Mouse (Mus musculus) brain, embryonic 14.5 days (tissue): ENCODE measurements around the gene Gm49776. TPM values are rescaled to one million over a fixed set of nuclear protein-coding genes. Genes with fewer than 3 reads are reported as not detected.

Experiments
- DNase-seq: peaks from one replicate; pipeline ENCODE4 v3.0.0-alpha.2; 2011; ENCODE audit warnings: low read depth
- CTCF ChIP-seq: fragments of 200-500 bp; IDR thresholded peaks from 2 replicates; pipeline ENCODE4 v1.5.1; 2012; ENCODE audit warnings: inconsistent platforms, mild to moderate bottlenecking, moderate library complexity, borderline replicate concordance; ENCODE audit not compliant: insufficient read depth, insufficient read length; ENCODE audit errors: extremely low read depth
- POLR2A ChIP-seq: fragments of 200-500 bp; IDR thresholded peaks from 2 replicates; pipeline ENCODE4 v1.6.1; 2012; ENCODE audit warnings: mild to moderate bottlenecking, inconsistent platforms, borderline replicate concordance; ENCODE audit not compliant: poor library complexity, insufficient read depth, insufficient read length, severe bottlenecking; ENCODE audit errors: extremely low read depth
- polyA plus RNA-seq: library from polyadenylated mRNA; depleted of rRNA; stranded (reverse); fragments of >200 nt; gene quantifications from 2 replicates; pipeline ENCODE4 v1.2.3, GENCODE M21; 2012; rRNA removed

Gm49776 gene
- 0.14 TPM in 1 of 2 replicates, not detected in the other for polyA plus RNA-seq

DNA sequence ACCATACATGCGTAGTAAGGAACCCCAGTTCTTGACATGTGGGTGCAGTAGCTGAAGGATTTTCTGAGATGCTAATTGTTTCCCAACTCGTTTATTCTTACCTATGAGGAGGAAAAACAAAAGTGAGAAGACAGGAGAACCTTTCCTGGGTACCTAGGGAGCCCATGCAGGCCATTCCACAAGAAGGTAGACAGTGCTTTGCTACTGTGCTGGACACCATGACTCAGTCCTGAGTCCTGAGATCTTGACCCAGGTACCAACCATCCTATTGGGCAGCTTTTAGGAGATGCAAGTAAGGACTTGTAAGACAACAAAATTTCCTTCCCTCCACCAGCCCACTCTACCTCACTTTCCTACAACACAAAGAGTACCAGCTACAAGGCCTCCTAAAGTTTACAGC, at the start of gene Gm49776:
Gene Gm49776, minus strand, starts transcription at position 101 of the 400 bp plus-strand sequence.
- TF ChIP-seq POLR2A = no peak
- no peak for TF ChIP-seq CTCF
- no peak for DNase-seq

GRCm38 (mm10) chr16:18289614-18290013, 31.5 kb upstream of the Gm49776 start:
- DNase-seq = peak; percentile 1

DNA sequence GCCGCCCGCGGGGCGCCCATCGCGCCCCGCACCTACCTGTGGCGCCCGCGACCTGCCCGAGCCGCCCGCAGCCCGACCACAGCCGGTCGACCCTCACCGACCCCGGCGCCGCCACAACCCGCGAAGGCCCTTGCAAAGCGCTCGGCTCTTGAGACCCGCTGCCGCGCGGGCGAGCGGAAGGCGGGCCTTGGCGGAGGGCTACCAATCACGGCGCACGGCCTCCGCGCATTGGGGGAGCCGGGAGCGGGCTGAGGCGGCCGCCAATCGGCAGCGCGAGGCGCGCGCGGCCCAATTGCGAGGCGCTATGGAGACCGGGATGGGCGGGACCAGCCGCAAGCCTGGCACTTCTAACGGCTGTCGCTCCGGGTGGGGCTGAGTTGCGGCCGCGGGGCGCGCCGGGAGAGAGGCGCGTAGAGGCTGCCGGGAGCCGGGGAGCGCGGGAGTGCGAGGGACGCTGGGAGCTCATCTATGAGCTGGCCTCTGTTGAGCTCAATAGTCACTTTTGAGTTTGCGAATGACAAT, 31.0 kb upstream of the Gm49776 start, which contains the start of gene Dgcr8:
Gene Dgcr8, minus strand, starts transcription at position 180 of the 522 bp plus-strand sequence.
- peak; percentile 100 for DNase-seq
- TF ChIP-seq POLR2A (peak; percentile 72), CTCF (no peak)

DNA sequence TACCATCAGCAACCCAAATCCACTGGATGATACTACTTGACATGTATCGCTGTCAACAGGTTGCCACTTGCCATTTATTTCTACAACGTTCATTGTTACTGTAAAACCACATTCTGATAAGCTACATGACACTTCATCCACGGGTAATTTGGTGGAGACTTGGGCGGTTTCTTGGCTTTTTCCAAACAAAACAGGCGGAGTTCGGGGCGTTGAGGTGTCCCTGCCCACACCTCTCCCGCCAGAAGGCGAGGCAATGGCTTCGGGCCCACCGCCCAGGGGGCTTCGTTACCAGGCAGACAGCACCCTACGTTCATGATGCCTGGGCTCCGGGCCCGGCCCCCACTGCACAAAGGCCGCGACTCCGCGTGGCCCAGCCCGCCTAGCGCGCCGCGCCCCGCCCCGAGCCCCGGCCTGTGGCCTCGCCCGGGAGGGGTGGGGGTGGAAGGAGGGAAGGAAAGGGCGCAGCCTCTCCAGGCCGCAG, 30.5 kb upstream of the Gm49776 start:
- TF ChIP-seq CTCF = no peak
- TF ChIP-seq POLR2A = no peak

GRCm38 (mm10) chr16:18288166-18288565, 30.0 kb upstream of the Gm49776 start:
- no peak for TF ChIP-seq POLR2A
- no peak for TF ChIP-seq CTCF
- DNase-seq = peak; percentile 60

More for the DNA sequence above, 30.5 kb upstream of the Gm49776 start:
- no peak for DNase-seq

GRCm38 (mm10) chr16:18275166-18275565, 17.0 kb upstream of the Gm49776 start:
- DNase-seq = no peak
- TF ChIP-seq POLR2A (no peak), CTCF (no peak)

- peak; percentile 56 for DNase-seq
- TF ChIP-seq POLR2A (no peak), CTCF (peak; percentile 44; the same call in 1 of the 2 replicates)
Observed at GRCm38 (mm10) chr16:18268182-18268581, 10.1 kb upstream of the Gm49776 start.

DNA sequence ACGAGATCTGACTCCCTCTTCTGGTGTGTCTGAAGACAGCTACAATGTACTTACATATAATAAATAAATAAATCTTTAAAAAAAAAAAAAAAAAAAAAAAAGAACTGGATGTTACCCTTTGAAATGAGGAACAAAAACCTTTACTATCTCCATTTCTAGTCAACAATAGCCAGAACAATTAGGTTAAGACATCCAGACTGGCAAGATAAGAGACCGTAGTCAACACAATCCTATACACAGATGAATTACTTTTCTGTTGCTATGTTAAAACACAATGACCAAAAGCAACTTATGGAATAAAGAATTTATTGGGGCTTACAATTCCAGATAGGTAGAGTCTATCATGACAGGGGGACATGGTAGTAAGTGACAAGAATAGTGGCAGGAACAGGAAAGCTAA, 6.9 kb upstream of the Gm49776 start:
- TF ChIP-seq CTCF (no peak), POLR2A (no peak)
- no peak for DNase-seq

- DNase-seq = no peak
- TF ChIP-seq POLR2A (no peak), CTCF (no peak)
Observed at GRCm38 (mm10) chr16:18253866-18254265, 4.3 kb downstream of the Gm49776 start.

GRCm38 (mm10) chr16:18252736-18253135, 5.4 kb downstream of the Gm49776 start:
- TF ChIP-seq POLR2A (no peak), CTCF (no peak)
- no peak for DNase-seq

DNA sequence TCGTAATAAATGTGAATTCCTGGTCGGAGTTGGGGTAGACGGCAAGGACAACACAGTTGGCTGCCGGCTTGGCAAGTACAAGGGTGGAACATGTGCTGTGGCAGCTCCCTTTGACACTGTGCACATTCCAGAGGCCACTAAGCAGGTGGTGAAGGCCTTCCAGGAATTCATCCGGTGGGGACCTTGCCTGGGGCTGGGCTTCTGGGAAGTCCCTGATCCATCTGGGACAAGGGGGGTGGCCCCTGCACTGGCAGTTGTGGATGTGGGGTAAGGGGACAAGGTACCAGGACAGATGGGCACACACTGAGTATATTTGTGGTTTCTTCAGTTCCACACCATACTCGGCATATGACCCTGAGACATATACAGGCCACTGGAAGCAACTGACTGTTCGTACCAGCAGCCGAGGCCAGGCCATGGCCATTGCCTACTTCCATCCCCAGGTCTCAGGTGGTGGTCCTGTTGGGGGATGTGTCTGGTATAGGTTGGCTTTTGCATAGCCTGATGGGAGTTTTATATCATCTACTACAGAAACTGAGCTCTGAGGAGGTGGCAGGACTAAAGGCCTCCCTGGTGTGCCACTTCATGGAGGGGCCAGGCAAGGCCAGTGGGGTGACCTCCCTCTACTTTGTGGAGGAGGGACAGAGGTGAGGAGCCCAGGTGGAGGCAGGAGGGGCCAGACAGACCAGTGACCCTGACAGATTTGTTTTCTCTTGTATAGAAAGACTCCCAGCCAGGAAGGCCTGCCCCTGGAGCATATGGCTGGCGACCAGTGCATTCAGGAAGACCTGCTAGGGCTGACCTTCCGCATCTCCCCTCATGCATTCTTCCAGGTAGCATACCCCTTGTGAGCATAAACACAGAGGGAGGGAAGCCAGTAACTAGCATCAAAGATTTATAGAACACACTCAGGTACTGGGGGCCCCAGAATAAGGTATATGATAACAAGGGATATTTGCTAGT, 7.0 kb downstream of the Gm49776 start:
- TF ChIP-seq CTCF (no peak), POLR2A (no peak)
- no peak for DNase-seq
